Mouse (Mus musculus) urinary bladder, postnatal 36 days (tissue): ENCODE results near the gene Gm3448.
A peak's percentile ranks its signal among the peaks of the same experiment; 100 is the strongest.

Experiments used
- DNase-seq, 2 experiments: peaks; one replicate each; pipeline ENCODE4 v3.0.0; 2022; ENCODE audit warnings: low spot score in 2 of 2, mixed read lengths in 1 of 2

The Gm3448 gene

DNA sequence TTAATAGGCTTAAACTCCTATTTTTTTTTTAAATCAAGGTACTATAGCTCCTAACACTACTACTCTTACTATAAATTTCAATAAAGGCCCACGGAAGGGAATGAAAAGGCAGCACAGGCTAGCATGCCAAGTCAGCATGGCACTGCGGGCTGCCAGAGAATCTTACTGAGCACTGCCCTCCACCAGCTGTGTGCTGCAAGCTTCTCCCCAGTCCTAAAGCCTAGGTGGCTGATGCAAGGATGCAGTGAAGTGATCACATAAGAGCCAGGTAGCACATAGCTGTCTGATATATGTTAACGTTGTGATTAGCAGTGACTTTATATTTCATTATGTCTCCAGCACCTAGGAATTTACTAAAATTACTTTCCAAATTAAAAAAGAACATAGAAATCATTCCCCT lies 81.4 kb downstream of the Gm3448 start:
- DNase-seq, result no peak

DNA sequence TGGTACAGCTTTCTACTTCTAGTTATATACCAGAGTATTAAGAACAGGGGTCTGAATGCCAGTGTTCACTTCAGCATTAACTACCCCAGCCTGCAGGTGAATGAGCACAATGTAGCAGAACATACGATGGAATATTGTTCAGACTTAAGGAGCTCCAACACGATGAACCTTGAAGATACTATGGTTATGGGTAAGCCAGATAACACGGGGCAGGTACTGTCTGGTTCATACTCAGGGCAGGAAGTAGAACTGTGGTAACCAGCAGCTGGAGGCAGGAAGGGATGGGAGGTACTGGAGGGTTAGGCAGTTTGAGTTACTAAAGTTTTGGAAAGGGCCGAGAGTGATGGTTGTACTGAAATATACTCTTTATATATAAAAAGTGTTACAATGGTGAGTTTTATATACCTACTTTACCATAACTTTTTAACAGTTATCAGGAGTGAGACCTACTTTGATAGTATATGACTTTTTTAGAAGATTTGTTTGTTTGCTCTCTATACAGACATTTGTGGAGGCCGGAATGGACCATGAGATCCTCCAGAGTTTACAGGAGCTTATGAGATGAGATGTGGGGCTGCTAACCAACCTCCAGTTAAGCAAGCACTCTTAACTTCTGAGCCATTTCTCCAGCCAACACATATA lies 82.5 kb downstream of the Gm3448 start:
- DNase-seq, result no peak

DNA sequence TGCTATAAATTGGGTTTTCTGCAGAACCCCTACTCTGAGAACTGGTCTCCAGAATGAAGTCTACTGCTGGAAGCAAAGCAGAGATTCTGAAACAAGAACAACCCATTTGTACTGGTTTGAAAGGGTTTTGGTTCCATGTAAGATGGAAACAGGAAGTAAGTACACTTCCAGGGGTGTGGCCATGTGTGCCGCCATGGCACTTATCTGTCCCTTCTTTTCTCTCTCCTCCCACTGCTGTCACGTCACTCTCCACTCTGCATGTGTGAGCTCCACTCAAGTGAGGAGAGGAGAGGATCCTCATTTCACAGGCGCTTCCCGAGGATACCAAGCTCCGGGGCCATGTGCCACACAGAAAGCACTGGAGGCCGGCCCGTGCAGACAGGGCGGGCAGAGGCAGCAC lies 87.9 kb downstream of the Gm3448 start:
- no peak for DNase-seq

DNA sequence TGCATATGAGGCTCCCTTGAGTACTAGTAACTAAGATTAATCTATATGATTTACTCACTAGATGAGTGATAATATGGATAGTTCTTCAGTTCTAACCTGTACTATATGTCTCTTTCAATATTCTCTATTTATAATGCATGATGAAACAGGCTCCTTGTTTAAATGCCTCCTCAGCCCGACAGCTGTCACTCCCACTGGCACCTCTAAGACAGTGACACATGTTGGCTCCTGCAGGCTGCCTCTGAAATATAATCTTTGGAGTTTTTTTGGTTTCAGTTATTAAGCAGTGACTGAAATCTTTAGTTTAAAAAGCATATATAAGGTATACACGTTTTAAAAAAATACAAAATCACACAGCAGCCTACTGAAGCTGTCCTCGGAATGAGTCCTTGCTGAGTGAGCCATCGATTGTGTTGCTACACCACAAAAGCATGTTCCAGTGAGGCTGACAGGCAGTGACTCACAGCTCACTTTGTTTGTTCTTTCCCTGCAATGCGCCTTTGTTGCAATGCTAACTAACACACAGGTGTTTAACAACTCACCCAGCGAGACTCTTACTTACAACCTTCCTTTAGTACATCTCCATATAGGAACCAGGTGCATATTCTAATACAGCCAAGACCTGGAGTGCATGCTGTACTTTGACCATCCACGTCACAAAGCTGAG lies 92.0 kb downstream of the Gm3448 start:
- DNase-seq, result peak; percentile 13 to 21
